Mouse (Mus musculus): ENCODE measurements at regions not wholly inside any gene's neighbourhood (a gene's known extent, or its start where the extent isn't known, plus 50 kb on each side); places are given as distances from the start of the nearest gene placed in this dataset.

DNA sequence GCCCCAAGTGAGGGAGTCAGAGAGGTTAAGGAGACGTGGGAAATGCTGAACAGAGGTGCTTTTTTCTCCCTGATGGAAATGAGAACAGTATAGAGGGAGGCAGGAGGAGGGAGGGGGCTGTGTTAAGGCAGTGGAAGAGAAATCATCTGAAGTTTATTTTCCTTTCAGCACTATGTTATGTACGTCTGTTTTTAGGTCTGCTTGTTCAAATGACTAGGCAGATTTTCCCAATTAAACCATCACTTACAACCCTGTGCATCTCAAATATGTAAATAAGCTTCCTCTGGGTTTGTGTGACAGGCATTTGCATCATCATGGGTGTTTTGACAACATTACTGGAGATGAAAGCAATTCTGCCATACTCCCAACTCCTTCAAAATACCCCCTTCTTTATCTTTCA is 92.1 kb upstream of the Got2 start:
- no peak for TF ChIP-seq GATA1 (IDR thresholded peaks at IDR 0.05; ENCODE audit: borderline replicate concordance, low read length)
- no peak for TF ChIP-seq FLI1 (IDR thresholded peaks at IDR 0.05; ENCODE audit: low read length)
